In the genomic region with DNA sequence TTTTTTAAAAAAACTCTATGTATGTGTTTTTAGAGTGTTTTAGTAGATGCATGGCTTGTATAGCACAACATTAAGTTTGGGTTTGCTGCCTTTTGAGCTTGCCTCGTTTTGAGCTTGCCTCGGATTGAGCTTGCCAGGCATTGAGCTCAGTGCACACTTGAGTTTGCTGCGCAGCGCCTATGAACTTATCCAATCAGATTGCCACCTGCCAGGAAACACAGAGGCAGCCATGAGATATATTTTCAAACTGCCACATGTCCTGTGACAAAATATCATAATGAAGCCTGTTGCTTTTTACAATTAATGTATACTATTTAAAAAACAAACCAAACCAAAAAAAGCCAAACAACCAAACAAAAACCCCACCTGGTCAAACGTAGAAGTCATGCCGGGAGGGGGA, we compare ENCODE assay signal across 34 mouse cellular contexts.
"Had no signal": no experiment of that assay in that cellular context is flagged by ENCODE, and none has a peak within 500 bp of the region (broad histone marks: within the 10 kb centered on the region; RNA-seq: fewer than 3 reads in every experiment).

No protein-coding gene starts in this region.

- H3K4me2 ChIP-seq: heart, embryonic 11.5 days; heart, embryonic 12.5 days; heart, embryonic 13.5 days; heart, embryonic 15.5 days; hindbrain, embryonic 12.5 days; hindbrain, embryonic 13.5 days; hindbrain, embryonic 14.5 days; hindbrain, embryonic 15.5 days; intestine, embryonic 15.5 days; kidney, embryonic 15.5 days had no signal

- DNase-seq: heart, postnatal 10 days; heart, postnatal 14 days; heart, postnatal 36 days; heart, postnatal 4 days; kidney, adult 11 months; kidney, adult 18-20 months; kidney, adult 2 months; kidney, adult 8-10 months; kidney, adult 9 months; kidney, postnatal 10 days; kidney, postnatal 14 days; kidney, postnatal 36 days; kidney, postnatal 4 days; layer of hippocampus, adult 9-11 months; layer of hippocampus, postnatal 36 days had no signal

- H3K9me3 ChIP-seq: heart, embryonic 10.5 days; heart, embryonic 12.5 days; heart, embryonic 15.5 days; hindbrain, embryonic 10.5 days; hindbrain, embryonic 12.5 days; hindbrain, embryonic 15.5 days; intestine, embryonic 15.5 days; kidney, embryonic 15.5 days had no signal

- H3K9ac ChIP-seq: heart, embryonic 12.5 days; heart, embryonic 13.5 days; heart, embryonic 15.5 days; hindbrain, embryonic 12.5 days; hindbrain, embryonic 13.5 days; hindbrain, embryonic 14.5 days; hindbrain, embryonic 15.5 days; intestine, embryonic 15.5 days; kidney, embryonic 15.5 days had no signal

- H3K27me3 ChIP-seq: heart, embryonic 12.5 days; heart, embryonic 13.5 days; heart, embryonic 15.5 days; hindbrain, embryonic 12.5 days; hindbrain, embryonic 13.5 days; hindbrain, embryonic 15.5 days; intestine, embryonic 15.5 days; kidney, embryonic 15.5 days had no signal

- H3K27ac ChIP-seq: heart, embryonic 10.5 days; heart, embryonic 13.5 days; heart, embryonic 15.5 days; hindbrain, embryonic 10.5 days; hindbrain, embryonic 12.5 days; hindbrain, embryonic 13.5 days; hindbrain, embryonic 14.5 days; hindbrain, embryonic 15.5 days; hindbrain, postnatal 0 days; intestine, embryonic 15.5 days; kidney, embryonic 15.5 days; kidney, postnatal 0 days; layer of hippocampus, adult 2 months had no signal

- H3K4me1 ChIP-seq: heart, embryonic 12.5 days; heart, embryonic 13.5 days; heart, embryonic 15.5 days; hindbrain, embryonic 12.5 days; hindbrain, embryonic 13.5 days; hindbrain, embryonic 15.5 days; kidney, embryonic 15.5 days had no signal

- H3K4me3 ChIP-seq: heart, embryonic 10.5 days; heart, embryonic 12.5 days; heart, embryonic 13.5 days; heart, embryonic 15.5 days; hindbrain, embryonic 10.5 days; hindbrain, embryonic 12.5 days; hindbrain, embryonic 13.5 days; hindbrain, embryonic 15.5 days; intestine, embryonic 15.5 days; kidney, embryonic 15.5 days; layer of hippocampus, adult 2 months had no signal

- ATAC-seq: hindbrain, embryonic 16.5 days; hindbrain, postnatal 0 days; inflammation-experienced regulatory T-cells, adult 6 months; intestine, embryonic 15.5 days; intestine, embryonic 16.5 days; intestine, postnatal 0 days had no signal

- H3K36me3 ChIP-seq: heart, embryonic 10.5 days; heart, embryonic 12.5 days; heart, embryonic 13.5 days; heart, embryonic 15.5 days; hindbrain, embryonic 10.5 days; hindbrain, embryonic 12.5 days; hindbrain, embryonic 13.5 days; hindbrain, embryonic 15.5 days; intestine, embryonic 15.5 days; kidney, embryonic 15.5 days had no signal
